Mouse (Mus musculus) heart, postnatal 36 days (tissue): ENCODE results near the gene Map3k4. TPM values are rescaled to one million over a fixed set of nuclear protein-coding genes. Genes with fewer than 3 reads are reported as not detected.

Experiments used
- DNase-seq, 2 experiments: peaks; one replicate each; pipeline ENCODE4 v3.0.0; 2021 to 2022
- intact Hi-C: fragments of 180-260 bp; cut with DNase I; formaldehyde crosslinking; loops from one replicate; pipeline ENCODE4 v1.15.1; 2025
- total RNA-seq, 2 experiments: library from RNA; stranded (reverse); gene quantifications; 2 replicates each; pipeline ENCODE4 v1.2.3; 2021

Map3k4 gene
- total RNA-seq, 2 experiments from 2014 or later, result 45.8 to 46.6 TPM

DNA sequence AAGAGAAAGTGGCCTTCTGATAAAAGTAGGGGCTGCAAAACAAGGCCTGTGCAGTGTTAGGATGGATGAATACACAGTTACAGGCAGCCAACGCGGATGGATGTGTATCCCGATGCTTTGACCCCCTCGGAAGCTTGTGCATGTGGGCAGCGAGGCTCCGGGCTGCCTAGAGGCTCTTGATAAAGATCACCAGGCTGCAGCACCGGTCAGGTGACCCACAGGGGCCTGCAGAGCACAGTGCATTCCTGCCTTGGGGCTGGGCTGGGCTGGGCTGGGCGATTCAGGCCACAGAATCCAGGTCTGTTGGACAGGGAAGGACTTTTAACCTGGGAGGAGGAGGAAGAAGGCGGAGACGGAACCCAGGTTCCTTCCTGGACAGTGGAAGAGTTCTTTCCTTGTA is 123.0 kb downstream of the Map3k4 start:
- DNase-seq, result no peak
- intact Hi-C loops, result no loop called here

DNA sequence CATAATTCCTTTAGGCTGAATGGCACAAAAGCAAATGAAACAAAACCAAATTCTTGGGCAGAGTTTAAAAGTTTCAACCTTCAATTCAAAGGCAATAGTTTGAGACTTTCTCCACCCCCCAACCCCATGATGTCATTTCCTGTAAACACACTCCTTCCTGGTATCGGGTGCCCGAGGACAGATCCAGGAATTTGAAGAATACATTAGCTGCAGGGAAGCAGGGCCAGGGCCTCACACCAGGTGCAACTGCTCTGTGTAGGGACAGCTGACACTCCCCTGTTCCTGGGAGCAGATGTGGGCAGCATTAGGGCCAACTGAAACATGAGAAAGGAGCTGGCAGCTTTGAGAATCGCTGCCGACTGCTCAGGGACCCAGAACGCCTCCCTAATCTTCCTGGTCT is 123.5 kb downstream of the Map3k4 start:
- no peak for DNase-seq
- intact Hi-C loops, result no loop called here

DNA sequence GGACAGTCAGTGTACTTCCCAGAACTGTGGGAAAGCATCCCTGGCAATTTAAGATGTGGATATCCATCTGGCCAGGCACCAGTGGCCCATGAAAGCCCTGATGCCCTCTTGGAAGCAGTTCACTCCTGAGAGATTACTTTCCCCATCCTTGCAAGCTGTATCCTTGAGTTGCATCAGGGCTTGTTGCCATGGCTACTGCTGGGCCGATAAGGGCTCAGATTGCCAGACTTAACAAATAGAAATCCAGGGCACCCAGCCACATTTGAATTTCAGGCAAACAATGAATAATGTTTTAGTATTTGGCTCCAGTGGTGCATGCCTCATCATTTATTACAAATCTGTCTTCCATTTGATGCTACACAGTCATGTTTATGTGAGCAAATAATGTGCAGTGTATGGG is 130.8 kb downstream of the Map3k4 start:
- no peak for DNase-seq
- intact Hi-C loops, result no loop called here

DNA sequence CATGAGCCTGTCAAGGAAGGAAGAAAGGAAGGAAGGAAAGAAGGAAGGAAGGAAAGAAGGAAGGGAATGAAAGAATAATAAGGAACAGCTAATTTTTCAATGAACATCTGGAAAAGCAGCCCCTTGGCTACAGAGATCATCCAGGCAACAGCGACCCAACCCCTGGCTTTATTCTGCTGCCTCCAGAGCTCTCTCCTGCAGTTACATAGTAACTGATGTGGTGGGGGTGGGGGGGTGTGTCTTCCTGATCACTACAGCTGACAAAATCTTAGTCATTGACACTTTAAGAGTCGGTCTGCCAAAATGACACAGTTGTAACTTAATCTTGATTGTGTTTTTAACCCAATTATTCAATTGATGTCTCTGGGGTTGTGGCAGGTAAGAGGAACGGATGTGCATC is 132.3 kb downstream of the Map3k4 start:
- intact Hi-C loops, result no loop called here
- no peak for DNase-seq

DNA sequence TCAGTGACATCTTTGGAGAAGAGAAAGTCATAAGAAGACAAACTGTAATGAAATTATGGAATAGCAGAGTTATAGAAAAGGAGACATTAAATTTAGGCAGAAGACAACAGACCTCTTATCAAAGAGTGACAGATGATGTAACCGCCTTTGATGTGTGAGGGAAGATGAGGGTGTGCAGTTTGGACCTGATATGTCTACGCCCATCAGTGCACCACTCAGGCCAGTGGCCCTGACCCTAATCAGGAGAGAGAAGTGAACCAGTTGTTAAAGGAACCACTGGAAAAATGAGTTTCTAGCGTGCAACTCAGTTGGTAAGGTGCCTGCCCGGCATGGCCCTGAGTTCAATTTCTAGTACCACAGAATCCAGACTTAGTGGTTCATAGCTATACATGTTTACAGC is 132.7 kb downstream of the Map3k4 start:
- intact Hi-C loops, result no loop called here
- DNase-seq, result no peak

DNA sequence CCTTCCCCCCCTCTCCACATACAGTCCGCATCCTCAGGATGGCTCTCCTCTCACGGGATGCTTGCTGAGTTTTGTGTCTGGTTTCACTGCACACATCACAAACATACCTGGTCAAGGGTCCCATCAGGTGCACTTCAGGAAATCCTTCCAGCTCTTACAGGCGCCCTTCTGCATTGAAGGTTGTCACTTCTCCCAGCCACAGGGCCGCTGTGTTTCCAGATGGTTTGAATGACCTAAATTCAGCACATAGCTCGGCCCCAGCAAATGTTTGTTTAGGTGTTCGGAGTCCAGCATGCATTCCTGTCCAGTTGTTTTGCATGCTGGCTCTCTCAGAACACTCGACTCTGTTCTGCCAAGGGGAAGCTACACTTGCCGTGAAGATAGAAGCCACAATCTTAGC is 134.3 kb downstream of the Map3k4 start:
- intact Hi-C loops, result no loop called here
- DNase-seq, result no peak

DNA sequence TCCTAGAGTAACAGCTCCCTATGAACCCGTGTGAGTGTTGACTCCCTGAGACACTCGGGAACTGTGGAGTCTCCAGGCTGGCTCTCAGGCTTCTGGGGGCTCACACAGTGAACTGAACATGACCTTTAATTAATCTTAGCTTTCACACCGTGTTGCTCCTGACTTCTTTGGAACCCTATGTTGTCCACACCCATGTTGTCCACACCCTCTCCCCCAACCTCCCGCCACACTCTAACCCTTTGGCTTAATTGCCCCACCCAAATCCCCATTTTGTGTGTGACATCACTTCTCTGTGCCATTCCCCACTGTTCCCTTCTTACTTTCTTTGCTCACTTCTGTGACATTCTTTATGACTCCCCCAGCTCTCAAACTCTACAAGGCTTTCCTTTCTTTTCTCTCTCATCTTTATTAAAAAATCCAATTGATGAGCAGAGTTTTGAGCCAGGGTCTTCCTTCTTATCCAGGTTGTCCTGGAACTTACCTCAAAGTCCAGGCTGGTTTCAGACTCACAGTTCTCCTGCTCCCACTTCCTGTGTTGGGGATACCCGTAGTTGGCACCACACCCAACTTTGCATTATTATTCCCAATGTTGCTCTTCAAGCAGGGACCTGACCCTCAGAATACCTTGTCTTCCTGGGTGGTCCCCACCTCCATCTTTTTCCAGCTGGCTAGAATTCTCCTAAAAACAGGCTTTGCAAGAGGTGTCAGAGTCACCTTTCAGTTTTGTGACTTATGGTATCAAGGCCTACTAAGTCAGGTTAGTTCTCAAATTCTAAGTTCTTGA is 135.7 kb downstream of the Map3k4 start:
- DNase-seq, result no peak
- intact Hi-C loops, result no loop called here

DNA sequence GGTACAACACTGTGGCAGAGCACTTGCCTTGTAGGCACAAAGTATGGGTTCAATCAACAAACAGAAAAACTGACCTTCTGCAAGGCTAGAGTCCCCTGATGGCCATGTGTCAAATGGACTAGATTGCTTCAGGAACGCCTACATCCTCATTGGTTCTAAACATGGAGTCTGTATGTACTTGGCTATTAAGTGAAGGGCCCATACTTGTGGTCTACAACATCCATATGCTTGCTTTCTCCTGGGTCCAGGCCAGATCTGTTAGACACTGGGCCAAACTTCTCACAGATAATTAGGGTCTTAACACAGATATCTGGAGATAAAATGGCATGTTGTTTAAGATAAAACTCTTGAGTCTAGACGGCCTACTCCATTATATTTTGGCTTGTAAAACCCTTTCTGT is 138.8 kb downstream of the Map3k4 start:
- no peak for DNase-seq
- intact Hi-C loops, result no loop called here

DNA sequence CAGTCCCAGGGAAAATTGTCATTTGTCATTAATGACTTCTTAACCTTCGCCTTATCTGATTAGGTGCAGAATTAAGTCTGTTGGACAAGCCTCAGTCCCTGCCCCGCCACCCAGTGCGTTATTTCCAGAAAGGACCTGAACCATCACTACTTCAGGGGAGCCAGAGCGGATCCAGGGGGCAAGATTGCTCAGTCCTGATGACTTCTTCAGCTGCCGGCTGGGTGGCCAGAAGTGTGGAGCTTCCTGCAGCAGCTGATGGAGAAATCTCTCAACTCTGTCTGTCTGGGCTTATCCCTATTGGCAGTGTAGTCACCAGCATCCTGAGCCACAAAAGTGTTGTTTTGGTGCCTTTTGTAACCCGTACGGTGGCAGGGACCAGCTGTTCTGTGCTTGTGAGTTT is 139.3 kb downstream of the Map3k4 start:
- peak in 1 of 2 experiments; percentile 16 for DNase-seq
- intact Hi-C loops, result no loop called here

Other genes starting within 250 kb of the Map3k4 start
- 1 to 10 TPM; 3.8 to 5.1 TPM for gene Agpat4, start 200.1 kb downstream of the Map3k4 start, total RNA-seq
- gene Plg, start 59.8 kb upstream of the Map3k4 start, total RNA-seq, result not detected
- gene Slc22a3, start 188.9 kb upstream of the Map3k4 start, total RNA-seq, result 1 to 10 TPM; 7.0 to 8.9 TPM